Comparison of ENCODE assay signal across 12 mouse cellular contexts in the genomic region with DNA sequence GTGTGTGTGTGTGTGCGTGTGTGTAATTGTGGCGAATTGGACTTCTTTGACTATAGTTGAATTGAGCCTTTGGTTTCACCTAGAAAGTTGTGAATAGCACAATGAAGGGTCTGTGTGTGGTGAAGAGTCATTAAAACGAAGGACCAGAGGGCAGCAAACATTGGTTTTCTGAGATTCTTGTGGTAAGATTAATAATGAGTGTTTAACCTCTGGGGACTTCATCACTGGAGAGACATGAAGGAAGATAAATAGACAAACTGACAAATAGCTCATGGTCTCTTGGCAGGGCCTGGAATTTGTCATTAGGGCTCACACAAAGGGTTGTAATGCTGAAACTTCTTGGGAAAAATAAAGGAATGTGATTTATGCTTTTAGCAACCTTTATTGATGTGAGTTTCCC. TPM values are rescaled to one million over a fixed set of nuclear protein-coding genes. Genes with fewer than 3 reads are reported as not detected.
"Had no signal": no experiment of that assay in that cellular context is flagged by ENCODE, and none has a peak within 500 bp of the region (broad histone marks: within the 10 kb centered on the region; RNA-seq: fewer than 3 reads in every experiment).

No protein-coding gene starts in this region.

- H3K36me3 ChIP-seq: limb, embryonic 15.5 days; liver, embryonic 12.5 days; midbrain, embryonic 13.5 days; neural tube, embryonic 15.5 days had no signal

- H3K9ac ChIP-seq: limb, embryonic 15.5 days; liver, embryonic 12.5 days; lung, embryonic 14.5 days; midbrain, embryonic 13.5 days; neural tube, embryonic 15.5 days had no signal

- H3K9me3 ChIP-seq: limb, embryonic 15.5 days; liver, embryonic 12.5 days; midbrain, embryonic 13.5 days; neural tube, embryonic 15.5 days had no signal

- H3K27ac ChIP-seq: limb, embryonic 15.5 days; liver, embryonic 12.5 days; midbrain, embryonic 13.5 days; neural tube, embryonic 15.5 days; stomach, postnatal 0 days had no signal

- H3K4me3 ChIP-seq: limb, embryonic 15.5 days; liver, embryonic 12.5 days; midbrain, embryonic 13.5 days; myocyte; neural tube, embryonic 15.5 days had no signal

- DNase-seq: kidney, postnatal 10 days; left cerebral cortex, postnatal 4 days; lung, embryonic 14.5 days; lung, postnatal 10 days; lung, postnatal 4 days; thymus, postnatal 14 days had no signal

- H3K27me3 ChIP-seq: limb, embryonic 15.5 days; liver, embryonic 12.5 days; midbrain, embryonic 13.5 days; neural tube, embryonic 15.5 days had no signal

- ATAC-seq: liver, embryonic 12.5 days; midbrain, embryonic 13.5 days had no signal

- H3K4me1 ChIP-seq: limb, embryonic 15.5 days; liver, embryonic 12.5 days; midbrain, embryonic 13.5 days; neural tube, embryonic 15.5 days had no signal

- H3K4me2 ChIP-seq: limb, embryonic 15.5 days; liver, embryonic 12.5 days; lung, embryonic 14.5 days; midbrain, embryonic 13.5 days; neural tube, embryonic 15.5 days had no signal

RNA-seq across cellular contexts. Expression of gene Tmem100, which starts 58.9 kb away (rescaled TPM):
- polyA plus RNA-seq: myocyte had no signal
